Mouse (Mus musculus): ENCODE results near the gene Samhd1. TPM values are rescaled to one million over a fixed set of nuclear protein-coding genes. Genes with fewer than 3 reads are reported as not detected.
A peak's percentile ranks its signal among the peaks of the same experiment; 100 is the strongest.

The Samhd1 gene
- polyA plus RNA-seq, 1 experiment from 2014 or later = 32.5 TPM

DNA sequence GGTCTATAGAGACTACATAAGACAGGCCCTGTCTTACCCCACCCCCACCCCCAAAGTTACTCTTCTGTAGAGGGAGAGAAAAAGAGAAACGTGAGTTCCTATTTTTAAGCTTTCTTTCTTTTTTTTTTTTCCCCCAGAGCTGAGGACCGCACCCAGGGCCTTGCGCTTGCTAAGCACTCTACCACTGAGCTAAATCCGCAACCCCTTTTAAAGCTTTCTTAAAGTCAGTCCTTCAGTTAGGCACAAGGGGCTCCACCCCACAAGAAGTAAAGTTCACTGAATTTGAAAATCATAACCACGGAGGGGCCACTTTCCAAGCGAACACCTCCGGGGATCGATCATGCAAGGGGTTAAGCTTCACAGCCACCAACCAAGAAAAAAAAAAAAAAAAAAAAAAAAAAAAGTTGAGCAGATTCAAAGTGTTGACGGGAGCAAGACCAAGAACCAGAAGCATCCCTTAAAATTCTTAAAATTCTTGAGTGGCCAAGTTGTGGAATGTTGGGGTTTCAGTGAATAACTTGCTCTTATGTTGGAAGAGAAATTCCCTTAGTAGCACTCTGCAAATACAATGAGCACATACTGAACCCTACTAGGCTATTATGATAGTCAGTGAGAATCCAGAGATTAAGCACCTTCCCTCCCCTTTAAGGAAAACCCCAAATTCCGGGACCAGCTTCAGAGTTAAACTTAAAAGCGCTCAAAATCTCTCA lies 1.1 kb downstream of the Samhd1 start:
- H3K9me3 ChIP-seq (ENCODE audit: control insufficient read depth, low read depth, low read length) = no peaks in the 10 kb centered on the region
- peak overlapping the region; percentile 59; the same call in 1 of the 2 replicates for H3K27ac ChIP-seq (ENCODE audit: low read length)
- no peaks in the 10 kb centered on the region for H3K4me1 ChIP-seq (ENCODE audit: control insufficient read depth, insufficient read depth, low read length)
- H3K4me3 ChIP-seq (ENCODE audit: low read depth, low read length) = peak overlapping the region; percentile 69
- 19% methylated on average over 11 of the region's 11 CpGs for WGBS
- peak overlapping the region; percentile 71 for H3K4me2 ChIP-seq (replicated peaks; ENCODE audit: low read depth, low read length)
- H3K27me3 ChIP-seq (ENCODE audit: control insufficient read depth, insufficient read depth, low read length) = no peaks in the 10 kb centered on the region
- ATAC-seq (ENCODE audit: insufficient number of reproducible peaks, insufficient read depth, low FRiP score, low read depth) = no peak
- peak overlapping the region; percentile 43; the same call in 1 of the 2 replicates for H3K9ac ChIP-seq (replicated peaks; ENCODE audit: low read depth, low read length)
- no peaks in the 10 kb centered on the region for H3K36me3 ChIP-seq (ENCODE audit: control insufficient read depth, insufficient read depth, low read length)

DNA sequence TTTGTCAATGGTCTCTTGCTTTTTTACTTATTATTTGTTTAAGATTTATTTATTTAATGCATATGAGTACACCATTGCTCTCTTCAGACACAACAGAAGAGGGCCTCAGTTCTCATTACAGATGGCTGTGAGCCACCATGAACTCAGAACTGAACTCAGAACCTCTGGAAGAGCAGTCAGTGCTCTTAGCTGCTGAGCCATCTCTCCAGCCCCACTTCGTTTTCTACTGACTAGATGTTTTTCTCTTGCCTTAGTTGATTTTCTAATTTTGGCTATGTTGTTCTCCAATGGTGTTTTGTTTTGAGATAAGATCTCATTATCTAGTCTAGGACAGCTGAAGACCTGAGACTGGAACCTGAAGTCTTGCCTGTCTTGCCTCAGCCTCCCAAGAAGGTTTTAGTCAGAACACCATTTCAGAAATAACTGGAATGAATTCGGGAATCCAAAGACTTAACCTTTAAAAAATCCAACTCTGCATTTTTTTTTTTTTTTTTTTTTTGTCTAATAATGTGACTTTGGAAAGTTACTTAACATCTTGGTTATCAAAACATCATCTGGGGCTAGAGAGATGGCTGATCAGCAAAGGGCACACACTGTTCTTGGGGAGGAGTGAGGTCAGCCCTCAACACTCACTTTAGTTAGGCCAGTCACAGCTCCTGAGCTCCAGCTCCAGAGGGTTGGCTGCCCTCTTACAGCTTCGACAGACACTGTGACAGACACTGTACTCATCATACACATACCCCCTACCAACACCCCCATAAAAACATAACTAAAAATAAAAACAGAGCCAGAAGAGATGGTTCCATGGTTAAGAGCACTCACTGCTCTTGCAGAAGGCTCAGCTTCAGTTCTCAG lies 2.2 kb downstream of the Samhd1 start:
- Histone ChIP-seq H3K4me2 (replicated peaks; ENCODE audit: low read depth, low read length) (peak overlapping the region; percentile 71; the same call in 1 of the 2 replicates), H3K36me3 (ENCODE audit: control insufficient read depth, insufficient read depth, low read length) (no peaks in the 10 kb centered on the region), H3K4me3 (ENCODE audit: low read depth, low read length) (no peak overlapping the region), H3K9me3 (ENCODE audit: control insufficient read depth, low read depth, low read length) (no peaks in the 10 kb centered on the region), H3K27ac (ENCODE audit: low read length) (no peak overlapping the region), H3K9ac (replicated peaks; ENCODE audit: low read depth, low read length) (no peak overlapping the region), H3K4me1 (ENCODE audit: control insufficient read depth, insufficient read depth, low read length) (no peaks in the 10 kb centered on the region), H3K27me3 (ENCODE audit: control insufficient read depth, insufficient read depth, low read length) (no peaks in the 10 kb centered on the region)
- WGBS = 86% methylated on average over 3 of the region's 3 CpGs
- no peak for ATAC-seq (ENCODE audit: insufficient number of reproducible peaks, insufficient read depth, low FRiP score, low read depth)

DNA sequence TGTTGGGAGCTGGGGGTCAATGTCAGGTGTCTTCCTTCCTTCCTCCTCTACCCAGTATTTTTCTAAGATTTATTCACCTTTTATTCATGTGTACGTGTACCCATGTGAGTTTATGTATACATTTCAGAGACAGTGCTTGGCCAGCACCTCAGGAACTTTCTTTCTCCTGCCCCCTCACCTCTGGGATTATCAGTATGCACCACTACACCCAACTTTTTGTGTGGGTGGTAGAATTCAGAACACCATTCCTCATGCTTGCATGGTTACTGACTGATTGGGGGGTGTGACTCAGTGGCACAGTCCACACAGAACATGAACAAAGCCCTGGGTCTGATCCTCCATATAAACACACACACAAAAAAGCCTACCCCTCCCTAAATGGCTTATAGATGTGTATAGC lies 3.0 kb downstream of the Samhd1 start:
- Histone ChIP-seq H3K27ac (ENCODE audit: low read length) (no peak overlapping the region), H3K4me3 (ENCODE audit: low read depth, low read length) (no peak overlapping the region), H3K4me1 (ENCODE audit: control insufficient read depth, insufficient read depth, low read length) (no peaks in the 10 kb centered on the region), H3K4me2 (replicated peaks; ENCODE audit: low read depth, low read length) (no peak overlapping the region), H3K36me3 (ENCODE audit: control insufficient read depth, insufficient read depth, low read length) (no peaks in the 10 kb centered on the region), H3K9me3 (ENCODE audit: control insufficient read depth, low read depth, low read length) (no peaks in the 10 kb centered on the region), H3K27me3 (ENCODE audit: control insufficient read depth, insufficient read depth, low read length) (no peaks in the 10 kb centered on the region), H3K9ac (replicated peaks; ENCODE audit: low read depth, low read length) (no peak overlapping the region)
- ATAC-seq (ENCODE audit: insufficient number of reproducible peaks, insufficient read depth, low FRiP score, low read depth) = no peak
- 71% methylated on average over 1 of the region's 1 CpGs for WGBS

DNA sequence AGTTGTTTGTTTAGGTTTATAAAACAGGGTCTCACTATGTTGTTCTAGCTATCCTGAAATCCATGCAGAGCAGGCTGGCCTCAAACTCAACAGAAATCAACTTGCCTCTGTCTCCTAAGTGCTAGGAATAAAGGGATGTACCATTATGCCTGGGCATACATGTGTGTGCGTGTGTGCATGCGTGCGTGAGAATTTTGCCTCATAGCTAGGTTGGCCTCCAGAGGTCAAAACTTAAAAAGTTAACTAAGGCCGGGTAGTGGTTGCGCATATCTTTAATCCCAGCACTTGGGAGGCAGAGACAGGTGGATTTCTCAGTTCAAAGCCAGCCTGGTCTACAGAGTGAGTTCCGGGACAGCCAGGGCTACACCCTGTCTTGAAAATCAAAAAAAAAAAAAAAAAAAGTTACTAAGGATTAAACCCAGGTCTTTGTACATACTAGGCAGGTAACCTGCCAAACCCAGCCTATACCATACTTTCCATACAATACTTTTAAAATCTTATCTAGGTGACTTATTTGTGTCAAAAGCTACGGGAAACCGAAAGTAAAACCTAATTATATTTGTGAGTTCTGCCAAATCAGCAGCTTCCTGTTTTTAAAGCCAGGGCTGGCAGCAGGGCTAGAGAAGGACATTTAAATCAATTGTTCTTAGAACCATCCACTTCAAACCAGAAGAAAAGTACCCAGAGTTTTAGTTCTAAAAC lies 4.1 kb downstream of the Samhd1 start:
- Histone ChIP-seq H3K4me2 (replicated peaks; ENCODE audit: low read depth, low read length) (no peak overlapping the region), H3K27me3 (ENCODE audit: control insufficient read depth, insufficient read depth, low read length) (no peaks in the 10 kb centered on the region), H3K9ac (replicated peaks; ENCODE audit: low read depth, low read length) (no peak overlapping the region), H3K4me1 (ENCODE audit: control insufficient read depth, insufficient read depth, low read length) (no peaks in the 10 kb centered on the region), H3K36me3 (ENCODE audit: control insufficient read depth, insufficient read depth, low read length) (no peaks in the 10 kb centered on the region), H3K9me3 (ENCODE audit: control insufficient read depth, low read depth, low read length) (no peaks in the 10 kb centered on the region), H3K4me3 (ENCODE audit: low read depth, low read length) (no peak overlapping the region), H3K27ac (ENCODE audit: low read length) (no peak overlapping the region)
- ATAC-seq (ENCODE audit: insufficient number of reproducible peaks, insufficient read depth, low FRiP score, low read depth) = no peak
- WGBS = 83% methylated on average over 8 of the region's 8 CpGs

DNA sequence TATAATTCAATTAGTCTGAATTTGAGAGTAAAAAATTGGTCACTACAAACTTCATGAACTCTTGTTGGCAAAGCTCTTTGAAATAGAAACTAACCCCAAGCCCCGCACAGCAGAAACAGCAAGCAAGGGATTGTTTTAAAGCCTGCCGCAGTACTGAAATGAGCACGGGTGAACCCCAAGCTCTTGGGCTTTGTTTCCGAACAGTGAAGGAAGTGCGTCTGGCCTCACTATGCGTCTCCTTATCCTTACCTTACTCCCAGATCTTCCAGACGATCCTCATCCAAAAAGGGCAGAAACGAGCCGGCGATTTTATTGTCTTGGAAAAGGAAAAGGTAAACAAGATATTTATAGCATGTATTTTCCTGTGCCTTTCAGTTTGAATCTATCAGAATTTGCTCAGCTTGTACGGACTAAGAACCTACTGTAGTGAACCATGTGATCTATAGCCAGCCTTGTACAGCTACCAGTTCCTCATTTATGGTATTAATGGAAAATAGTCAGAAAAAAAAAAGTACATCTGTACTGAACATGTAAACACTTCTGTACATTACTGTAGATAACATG lies 5.4 kb downstream of the Samhd1 start:
- Histone ChIP-seq H3K36me3 (ENCODE audit: control insufficient read depth, insufficient read depth, low read length) (peaks cover 4% of the 10 kb centered on the region; the same call in 1 of the 2 replicates), H3K4me1 (ENCODE audit: control insufficient read depth, insufficient read depth, low read length) (no peaks in the 10 kb centered on the region), H3K9ac (replicated peaks; ENCODE audit: low read depth, low read length) (no peak overlapping the region), H3K27me3 (ENCODE audit: control insufficient read depth, insufficient read depth, low read length) (no peaks in the 10 kb centered on the region), H3K9me3 (ENCODE audit: control insufficient read depth, low read depth, low read length) (no peaks in the 10 kb centered on the region), H3K27ac (ENCODE audit: low read length) (no peak overlapping the region), H3K4me2 (replicated peaks; ENCODE audit: low read depth, low read length) (no peak overlapping the region), H3K4me3 (ENCODE audit: low read depth, low read length) (no peak overlapping the region)
- no peak for ATAC-seq (ENCODE audit: insufficient number of reproducible peaks, insufficient read depth, low FRiP score, low read depth)
- WGBS = 76% methylated on average over 11 of the region's 11 CpGs

DNA sequence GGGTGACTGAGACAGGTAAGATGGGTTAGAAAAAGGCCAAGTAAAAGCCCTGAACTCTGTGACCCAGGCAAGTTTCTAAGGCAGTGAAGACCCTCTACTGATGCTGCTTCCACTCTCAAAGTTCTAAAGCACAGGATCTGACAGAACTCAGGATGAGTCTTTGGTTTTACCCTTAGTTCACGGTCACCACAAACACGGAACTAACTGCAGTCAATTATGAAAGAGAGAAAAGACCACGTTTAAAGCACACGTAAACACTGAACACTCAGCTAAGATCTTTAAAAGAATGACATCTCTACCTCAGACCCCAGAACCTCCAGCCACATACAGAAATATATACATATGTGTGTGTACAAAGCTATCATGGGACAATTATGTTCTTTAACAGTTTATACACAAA lies 6.0 kb downstream of the Samhd1 start:
- no peak overlapping the region for H3K27ac ChIP-seq (ENCODE audit: low read length)
- no peak overlapping the region for H3K4me3 ChIP-seq (ENCODE audit: low read depth, low read length)
- H3K36me3 ChIP-seq (ENCODE audit: control insufficient read depth, insufficient read depth, low read length) = peaks cover 4% of the 10 kb centered on the region; the same call in 1 of the 2 replicates
- H3K9ac ChIP-seq (replicated peaks; ENCODE audit: low read depth, low read length) = no peak overlapping the region
- 71% methylated on average over 4 of the region's 4 CpGs for WGBS
- H3K27me3 ChIP-seq (ENCODE audit: control insufficient read depth, insufficient read depth, low read length) = no peaks in the 10 kb centered on the region
- ATAC-seq (ENCODE audit: insufficient number of reproducible peaks, insufficient read depth, low FRiP score, low read depth) = no peak
- no peaks in the 10 kb centered on the region for H3K9me3 ChIP-seq (ENCODE audit: control insufficient read depth, low read depth, low read length)
- H3K4me2 ChIP-seq (replicated peaks; ENCODE audit: low read depth, low read length) = no peak overlapping the region
- no peaks in the 10 kb centered on the region for H3K4me1 ChIP-seq (ENCODE audit: control insufficient read depth, insufficient read depth, low read length)

DNA sequence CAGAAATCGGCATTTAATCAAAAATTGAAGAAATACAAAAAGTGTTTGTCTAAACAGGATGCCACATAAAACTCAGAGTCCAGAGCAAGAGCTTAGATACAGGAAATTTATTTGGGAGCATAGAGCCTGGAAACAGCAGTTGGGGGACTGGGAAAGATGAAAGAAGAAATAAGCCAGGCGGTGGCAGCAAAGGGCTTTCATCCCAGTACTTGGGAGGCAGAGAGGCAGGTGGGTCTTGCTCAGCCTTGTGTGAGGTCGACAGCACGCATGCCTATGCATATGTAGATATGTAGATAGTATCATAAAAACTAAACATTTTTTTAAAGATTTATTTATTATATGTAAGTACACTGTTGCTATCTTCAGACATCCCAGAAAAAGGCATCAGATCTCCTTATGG lies 7.0 kb downstream of the Samhd1 start:
- WGBS = 45% methylated on average over 4 of the region's 4 CpGs
- no peaks in the 10 kb centered on the region for H3K9me3 ChIP-seq (ENCODE audit: control insufficient read depth, low read depth, low read length)
- H3K4me2 ChIP-seq (replicated peaks; ENCODE audit: low read depth, low read length) = no peak overlapping the region
- no peak overlapping the region for H3K4me3 ChIP-seq (ENCODE audit: low read depth, low read length)
- H3K4me1 ChIP-seq (ENCODE audit: control insufficient read depth, insufficient read depth, low read length) = no peaks in the 10 kb centered on the region
- peaks cover 4% of the 10 kb centered on the region; the same call in 1 of the 2 replicates for H3K36me3 ChIP-seq (ENCODE audit: control insufficient read depth, insufficient read depth, low read length)
- no peak overlapping the region for H3K27ac ChIP-seq (ENCODE audit: low read length)
- no peak for ATAC-seq (ENCODE audit: insufficient number of reproducible peaks, insufficient read depth, low FRiP score, low read depth)
- H3K9ac ChIP-seq (replicated peaks; ENCODE audit: low read depth, low read length) = no peak overlapping the region
- H3K27me3 ChIP-seq (ENCODE audit: control insufficient read depth, insufficient read depth, low read length) = no peaks in the 10 kb centered on the region

DNA sequence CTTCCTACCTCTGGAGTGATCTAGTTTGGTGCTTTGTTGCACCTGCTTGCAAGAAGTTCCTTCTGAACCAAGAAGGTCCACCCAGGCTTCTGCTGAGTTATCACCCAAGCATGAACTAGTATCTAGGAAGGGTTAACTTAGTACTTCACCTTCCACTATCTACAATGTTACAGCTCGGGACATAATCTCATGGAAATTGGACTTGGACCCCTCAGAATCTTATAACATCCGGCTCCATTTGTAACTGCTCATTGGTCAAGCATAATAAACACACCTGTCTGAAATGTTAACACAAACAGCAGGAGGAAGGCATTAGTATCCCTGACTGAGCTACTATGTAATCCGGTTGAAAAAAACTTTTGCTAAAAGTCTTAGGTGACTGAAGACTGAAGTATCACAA lies 7.7 kb downstream of the Samhd1 start:
- Histone ChIP-seq H3K4me2 (replicated peaks; ENCODE audit: low read depth, low read length) (no peak overlapping the region), H3K4me3 (ENCODE audit: low read depth, low read length) (no peak overlapping the region), H3K4me1 (ENCODE audit: control insufficient read depth, insufficient read depth, low read length) (no peaks in the 10 kb centered on the region), H3K27me3 (ENCODE audit: control insufficient read depth, insufficient read depth, low read length) (no peaks in the 10 kb centered on the region), H3K36me3 (ENCODE audit: control insufficient read depth, insufficient read depth, low read length) (peaks cover 4% of the 10 kb centered on the region; the same call in 1 of the 2 replicates), H3K9ac (replicated peaks; ENCODE audit: low read depth, low read length) (no peak overlapping the region), H3K27ac (ENCODE audit: low read length) (no peak overlapping the region), H3K9me3 (ENCODE audit: control insufficient read depth, low read depth, low read length) (no peaks in the 10 kb centered on the region)
- no peak for ATAC-seq (ENCODE audit: insufficient number of reproducible peaks, insufficient read depth, low FRiP score, low read depth)
- 53% methylated on average over 3 of the region's 3 CpGs for WGBS
